9 mouse cellular contexts compared by ENCODE assay signal in genomic region chr8:94785247-94785985, GRCm38 (mm10). TPM values are rescaled to one million over a fixed set of nuclear protein-coding genes. Genes with fewer than 3 reads are reported as not detected.
DNase-seq lines count a peak whose midpoint lies in the region; ATAC-seq and TF ChIP-seq lines count a peak whose summit lies in the region.
"Had no signal": no experiment of that assay in that cellular context is flagged by ENCODE, and none has a peak within 500 bp of the region (broad histone marks: within the 10 kb centered on the region; RNA-seq: fewer than 3 reads in every experiment).

No protein-coding gene starts in this region.

- ATAC-seq in liver, embryonic 11.5 days (replicated peaks; ENCODE audit: low FRiP score): no peak
- no peak for ATAC-seq in liver, embryonic 14.5 days (ENCODE audit: insufficient read depth)
- ATAC-seq in hindbrain, embryonic 14.5 days (ENCODE audit: low FRiP score): no peak

- H3K9ac ChIP-seq in liver, embryonic 11.5 days (ENCODE audit: low read depth, low read length): no peak overlapping the region
- no peak overlapping the region for H3K9ac ChIP-seq in liver, embryonic 14.5 days (replicated peaks)
- no peak overlapping the region for H3K9ac ChIP-seq in hindbrain, embryonic 14.5 days

- TF ChIP-seq CTCF in liver, embryonic 14.5 days (IDR thresholded peaks at IDR 0.05; ENCODE audit: low read depth): peak; percentile 91

- no peaks in the 10 kb centered on the region for H3K36me3 ChIP-seq in liver, embryonic 11.5 days (ENCODE audit: control insufficient read depth, insufficient read depth, low read length)
- H3K36me3 ChIP-seq in liver, embryonic 14.5 days (replicated peaks; ENCODE audit: control insufficient read depth, insufficient read depth, low read depth): no peaks in the 10 kb centered on the region
- no peaks in the 10 kb centered on the region for H3K36me3 ChIP-seq in hindbrain, embryonic 14.5 days (replicated peaks; ENCODE audit: control insufficient read depth, insufficient read depth)

- 54% methylated on average over 12 of the region's 12 CpGs for WGBS in liver, embryonic 11.5 days
- 48% methylated on average over 12 of the region's 12 CpGs for WGBS in liver, embryonic 14.5 days (ENCODE audit: insufficient replicate concordance)
- whole genome bisulfite sequencing in hindbrain, embryonic 14.5 days: 71% methylated on average over 12 of the region's 12 CpGs

- intact Hi-C loops in gastrocnemius, postnatal 14 days (cut with DNase I; ENCODE audit: low total_unique reads): no loop called here

- no peak overlapping the region for H3K4me2 ChIP-seq in liver, embryonic 11.5 days
- no peak overlapping the region for H3K4me2 ChIP-seq in liver, embryonic 14.5 days (ENCODE audit: low read depth)
- H3K4me2 ChIP-seq in hindbrain, embryonic 14.5 days (replicated peaks): no peak overlapping the region

- H3K27ac ChIP-seq in liver, embryonic 11.5 days (ENCODE audit: low read depth, low read length): no peak overlapping the region
- no peak overlapping the region for H3K27ac ChIP-seq in liver, embryonic 14.5 days
- no peak overlapping the region for H3K27ac ChIP-seq in hindbrain, embryonic 14.5 days

- no peaks in the 10 kb centered on the region for H3K27me3 ChIP-seq in liver, embryonic 11.5 days (replicated peaks; ENCODE audit: control insufficient read depth, insufficient read depth, low read length)
- no peaks in the 10 kb centered on the region; the same call in 1 of the 2 replicates for H3K27me3 ChIP-seq in liver, embryonic 14.5 days (ENCODE audit: control insufficient read depth, insufficient read depth, low read length)
- no peaks in the 10 kb centered on the region for H3K27me3 ChIP-seq in hindbrain, embryonic 14.5 days (ENCODE audit: control insufficient read depth, insufficient read depth, low read length)

- no peak for TF ChIP-seq EP300 in liver, embryonic 14.5 days (IDR thresholded peaks at IDR 0.05; ENCODE audit: low read depth)

- no peaks in the 10 kb centered on the region for H3K9me3 ChIP-seq in liver, embryonic 11.5 days (ENCODE audit: control insufficient read depth, low read length)
- no peaks in the 10 kb centered on the region for H3K9me3 ChIP-seq in liver, embryonic 14.5 days (ENCODE audit: control insufficient read depth, low read length)
- H3K9me3 ChIP-seq in hindbrain, embryonic 14.5 days (ENCODE audit: control insufficient read depth, low read length): no peaks in the 10 kb centered on the region

- no peak overlapping the region for H3K4me3 ChIP-seq in liver, embryonic 11.5 days (ENCODE audit: low read depth, low read length)
- no peak overlapping the region for H3K4me3 ChIP-seq in liver, embryonic 14.5 days (ENCODE audit: insufficient read depth in 1 of 2, low read depth in 2 of 2, low read length in 2 of 2)
- no peak overlapping the region for H3K4me3 ChIP-seq in hindbrain, embryonic 14.5 days (replicated peaks; ENCODE audit: low read length)

- peaks cover 35% of the 10 kb centered on the region for H3K4me1 ChIP-seq in liver, embryonic 11.5 days (replicated peaks; ENCODE audit: control insufficient read depth, insufficient read depth, low read length)
- peaks cover 46 to 52% of the 10 kb centered on the region in 2 experiments for H3K4me1 ChIP-seq in liver, embryonic 14.5 days (replicated peaks; ENCODE audit: control insufficient read depth in 2 of 2, insufficient read depth in 2 of 2, low read length in 1 of 2)
- H3K4me1 ChIP-seq in hindbrain, embryonic 14.5 days (replicated peaks; ENCODE audit: control insufficient read depth, insufficient read depth, low read length): 0 out of 2 replicates have a peak, but pooled peaks cover 7% of the 10 kb centered on the region

- DNase-seq in liver: peak; percentile 84
- no peak for DNase-seq in liver, embryonic 11.5 days (ENCODE audit: low spot score)
- DNase-seq in T-cell, adult 2 months (ENCODE audit: low spot score): peak; percentile 38
- DNase-seq in gastrocnemius, postnatal 14 days: peak; percentile 17
- DNase-seq in liver, embryonic 14.5 days (ENCODE audit: low read depth in 3 of 3, low spot score in 3 of 3): peak; percentile 55 to 72 (median 55)
- peak; percentile 82 to 83 for DNase-seq in spleen, postnatal 4 days (ENCODE audit: low spot score in 2 of 2)
- no peak for DNase-seq in urinary bladder, adult 2 months (ENCODE audit: low spot score)
- no peak for DNase-seq in hindbrain, embryonic 14.5 days (ENCODE audit: low spot score)

RNA-seq across cellular contexts. Expression of gene Cx3cl1, which starts 13.6 kb away (rescaled TPM):
- polyA plus RNA-seq in liver, embryonic 11.5 days (2014; fragmentation: Nextera tagmentation; extraction: Ambion mirVana): 0.53 and 0.78 TPM in 2 replicates
- total RNA-seq in gastrocnemius, postnatal 14 days (2021): under 1 TPM; 0.82 to 0.96 TPM
- 0.11 and 0.12 TPM in 2 replicates for polyA plus RNA-seq in liver, embryonic 14.5 days (2012; rRNA removed)
- polyA plus RNA-seq in liver, embryonic 14.5 days (2014; fragmentation: Nextera tagmentation; extraction: Ambion mirVana): 0.33 and 0.34 TPM in 2 replicates
- polyA plus RNA-seq in urinary bladder, adult 2 months (2012; rRNA removed): 20.6 and 27.3 TPM in 2 replicates
- polyA plus RNA-seq in hindbrain, embryonic 14.5 days (2014; fragmentation: Nextera tagmentation; extraction: Ambion mirVana): 32.6 and 42.0 TPM in 2 replicates
- total RNA-seq: neutrophil, adult 5-6 weeks had no signal

RNA-seq across cellular contexts. Expression of gene Ccl17, which starts 24.8 kb away (rescaled TPM):
- 0.62 and 1.3 TPM in 2 replicates for polyA plus RNA-seq in liver, embryonic 11.5 days (2014; fragmentation: Nextera tagmentation; extraction: Ambion mirVana)
- total RNA-seq in gastrocnemius, postnatal 14 days (2021): not detected
- polyA plus RNA-seq in liver, embryonic 14.5 days (2012; rRNA removed): 0.11 and 0.34 TPM in 2 replicates
- polyA plus RNA-seq in liver, embryonic 14.5 days (2014; fragmentation: Nextera tagmentation; extraction: Ambion mirVana): not detected in 2 replicates
- polyA plus RNA-seq in urinary bladder, adult 2 months (2012; rRNA removed): 2.3 and 4.0 TPM in 2 replicates
- polyA plus RNA-seq in hindbrain, embryonic 14.5 days (2014; fragmentation: Nextera tagmentation; extraction: Ambion mirVana): 0.46 and 1.3 TPM in 2 replicates
- total RNA-seq: neutrophil, adult 5-6 weeks had no signal

RNA-seq across cellular contexts. Expression of gene Ccl22, which starts 40.0 kb away (rescaled TPM):
- polyA plus RNA-seq in liver, embryonic 11.5 days (2014; fragmentation: Nextera tagmentation; extraction: Ambion mirVana): not detected in 2 replicates
- not detected for total RNA-seq in gastrocnemius, postnatal 14 days (2021)
- polyA plus RNA-seq in liver, embryonic 14.5 days (2012; rRNA removed): 0.17 and 0.19 TPM in 2 replicates
- 0.22 and 0.45 TPM in 2 replicates for polyA plus RNA-seq in liver, embryonic 14.5 days (2014; fragmentation: Nextera tagmentation; extraction: Ambion mirVana)
- 1.6 and 2.3 TPM in 2 replicates for polyA plus RNA-seq in urinary bladder, adult 2 months (2012; rRNA removed)
- not detected in 2 replicates for polyA plus RNA-seq in hindbrain, embryonic 14.5 days (2014; fragmentation: Nextera tagmentation; extraction: Ambion mirVana)
- total RNA-seq: neutrophil, adult 5-6 weeks had no signal

RNA-seq across cellular contexts. Expression of gene Coq9, which starts 52.7 kb away (rescaled TPM):
- 82.2 and 82.9 TPM in 2 replicates for polyA plus RNA-seq in liver, embryonic 11.5 days (2014; fragmentation: Nextera tagmentation; extraction: Ambion mirVana)
- 100 to 1,000 TPM; 341 to 397 TPM for total RNA-seq in gastrocnemius, postnatal 14 days (2021)
- 38.5 and 39.8 TPM in 2 replicates for polyA plus RNA-seq in liver, embryonic 14.5 days (2012; rRNA removed)
- polyA plus RNA-seq in liver, embryonic 14.5 days (2014; fragmentation: Nextera tagmentation; extraction: Ambion mirVana): 44.3 and 48.9 TPM in 2 replicates
- 62.3 and 72.1 TPM in 2 replicates for polyA plus RNA-seq in urinary bladder, adult 2 months (2012; rRNA removed)
- 59.1 and 59.8 TPM in 2 replicates for polyA plus RNA-seq in hindbrain, embryonic 14.5 days (2014; fragmentation: Nextera tagmentation; extraction: Ambion mirVana)

RNA-seq across cellular contexts. Expression of gene Ciapin1, which starts 52.7 kb away (rescaled TPM):
- 94.8 and 99.5 TPM in 2 replicates for polyA plus RNA-seq in liver, embryonic 11.5 days (2014; fragmentation: Nextera tagmentation; extraction: Ambion mirVana)
- total RNA-seq in gastrocnemius, postnatal 14 days (2021): 10 to 100 TPM; 32.0 to 33.5 TPM
- 20.4 and 23.7 TPM in 2 replicates for polyA plus RNA-seq in liver, embryonic 14.5 days (2012; rRNA removed)
- polyA plus RNA-seq in liver, embryonic 14.5 days (2014; fragmentation: Nextera tagmentation; extraction: Ambion mirVana): 38.4 and 46.3 TPM in 2 replicates
- polyA plus RNA-seq in urinary bladder, adult 2 months (2012; rRNA removed): 22.0 and 27.7 TPM in 2 replicates
- polyA plus RNA-seq in hindbrain, embryonic 14.5 days (2014; fragmentation: Nextera tagmentation; extraction: Ambion mirVana): 151 and 171 TPM in 2 replicates

Comparison
In these comparisons a context has a peak if more than half of its experiments do, and no peak if none do; other contexts are left out.
1. DNase-seq: peak in liver (single experiment), T-cell, adult 2 months (single experiment), gastrocnemius, postnatal 14 days (single experiment), liver, embryonic 14.5 days (3 of 3) and spleen, postnatal 4 days (2 of 2); none in liver, embryonic 11.5 days (single experiment), urinary bladder, adult 2 months (single experiment) and hindbrain, embryonic 14.5 days (single experiment).
2. RNA of gene Cx3cl1, which starts 13.6 kb away (polyA plus RNA-seq): 32.6 to 42.0 TPM in hindbrain, embryonic 14.5 days and 20.6 to 27.3 TPM in urinary bladder, adult 2 months; 0.53 to 0.78 TPM in liver, embryonic 11.5 days and 0.11 to 0.34 TPM in liver, embryonic 14.5 days; every median in the first group is over 10 times any median in the second.